Mouse (Mus musculus): Measurements from ENCODE around the gene Spaca1.
A peak's percentile ranks its signal among the peaks of the same experiment; 100 is the strongest.
"Not testable (repeated sequence)": the region's sequence is repeated elsewhere in the genome, so short reads cannot be mapped to it uniquely, and the experiment has no call there.

Spaca1 gene

GRCm38 (mm10) chr4:34049571-34050255, at the start of gene Spaca1:
Spaca1 (minus strand) TSS chr4:34050191.
- peak; percentile 15 for DNase-seq

DNA sequence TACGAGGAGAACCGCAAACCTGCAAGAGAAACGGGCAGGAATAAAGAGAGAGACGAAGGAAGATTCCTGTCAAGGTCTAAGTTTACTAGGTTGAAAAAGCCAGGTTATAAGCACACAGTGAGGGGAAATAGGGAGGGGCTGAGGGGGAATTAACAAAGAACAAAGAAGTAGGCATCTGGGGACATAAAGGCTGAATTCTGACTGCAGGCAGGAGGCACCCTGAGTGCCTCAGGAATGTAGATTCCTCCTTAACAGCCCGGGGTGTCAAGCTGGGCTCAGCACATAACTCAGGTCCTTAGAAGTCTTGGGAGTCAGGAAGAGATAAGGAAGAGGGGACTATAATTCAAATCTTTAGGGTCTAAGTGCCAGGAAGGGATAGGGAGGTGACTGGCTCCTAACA, 37.3 kb upstream of the Spaca1 start:
- DNase-seq, result not testable (repeated sequence)

DNA sequence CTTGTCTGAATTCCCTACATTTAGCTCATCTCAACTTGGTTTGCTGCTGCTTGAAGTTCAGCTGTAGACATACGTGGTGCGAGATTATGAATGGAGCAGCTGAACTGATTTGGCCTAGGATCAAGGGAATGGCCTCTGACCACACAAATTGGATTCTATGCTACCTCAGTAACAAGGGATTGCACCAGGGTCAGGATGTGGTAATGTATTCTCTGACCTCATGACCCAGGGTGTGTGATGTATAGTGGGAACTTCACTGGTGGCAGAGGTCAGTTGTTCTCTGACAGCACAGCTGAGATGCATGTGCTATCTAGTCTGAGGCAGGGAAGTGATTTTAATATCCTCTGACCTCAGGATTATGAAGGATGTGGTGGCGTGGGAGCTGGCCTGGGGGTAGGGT, 31.1 kb upstream of the Spaca1 start:
- no peak for DNase-seq

DNA sequence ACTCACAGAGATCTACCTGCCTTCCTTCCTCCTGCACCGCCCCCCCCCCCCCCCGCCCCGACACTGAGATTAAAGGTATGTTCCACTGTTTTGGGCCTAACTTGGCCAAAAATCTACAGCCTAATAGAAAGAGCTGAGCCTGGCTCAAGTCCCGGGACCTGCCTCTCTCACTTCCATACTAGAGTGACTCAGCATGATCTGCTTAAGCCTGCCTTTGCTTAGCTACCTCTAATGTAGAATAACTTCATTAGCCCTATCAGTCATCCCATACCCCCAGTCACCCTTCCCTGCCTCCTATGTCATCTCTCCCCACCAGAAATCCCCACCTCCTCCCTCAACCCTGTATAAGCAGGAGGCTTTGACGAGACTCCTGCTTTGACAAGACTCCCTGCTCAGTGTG, 19.0 kb upstream of the Spaca1 start:
- no peak for DNase-seq

GRCm38 (mm10) chr4:34058320-34058719, 8.3 kb upstream of the Spaca1 start:
- DNase-seq, result no peak

DNA sequence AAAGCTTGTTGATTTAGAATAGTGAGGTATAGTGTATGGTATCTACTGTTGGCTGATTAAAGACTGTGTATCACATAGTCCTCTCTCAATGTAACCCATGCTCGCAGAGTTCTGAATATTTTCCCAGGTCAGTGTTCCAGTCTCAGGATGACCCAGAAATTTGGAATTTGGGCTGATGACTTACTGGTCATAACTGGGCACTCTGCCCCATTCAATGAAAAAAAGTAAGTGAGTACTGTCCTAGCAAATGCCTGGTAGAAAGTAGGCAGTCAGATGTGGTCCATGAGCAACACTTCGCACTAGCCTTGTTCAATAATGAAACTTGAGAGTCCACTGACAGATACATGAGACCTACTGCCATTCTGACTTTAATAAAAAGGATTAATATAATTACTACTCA, 23.2 kb downstream of the Spaca1 start:
- DNase-seq, result no peak

- no peak for DNase-seq
These were observed 28.5 kb downstream of the Spaca1 start for GRCm38 (mm10) chr4:34021456-34021855.

DNA sequence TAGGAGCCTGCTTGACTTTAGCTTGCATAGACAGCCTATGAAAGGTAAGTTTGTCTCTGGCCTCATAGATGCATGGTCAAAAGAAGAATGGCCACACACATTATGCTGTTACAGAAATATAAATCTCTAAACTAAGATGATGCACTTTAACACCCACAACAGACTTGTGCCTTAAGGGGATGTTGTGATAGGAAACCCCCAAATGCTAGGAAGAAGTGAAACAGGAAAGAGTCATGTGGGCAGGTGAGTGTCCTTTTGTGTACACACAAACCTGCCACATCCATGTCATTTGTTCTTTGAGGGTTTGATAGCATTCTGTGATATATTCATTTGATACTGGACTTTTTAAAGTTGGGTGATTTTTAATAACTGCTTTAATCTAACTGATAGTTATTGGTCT, 53.6 kb downstream of the Spaca1 start:
- DNase-seq, result no peak

GRCm38 (mm10) chr4:33992687-33993086, 57.3 kb downstream of the Spaca1 start:
- no peak for DNase-seq

GRCm38 (mm10) chr4:33988466-33989089, 61.4 kb downstream of the Spaca1 start:
- DNase-seq, result no peak

Measured in thymus, postnatal 4 days (tissue).